Mouse (Mus musculus): ENCODE results near the gene M6pr.

DNA sequence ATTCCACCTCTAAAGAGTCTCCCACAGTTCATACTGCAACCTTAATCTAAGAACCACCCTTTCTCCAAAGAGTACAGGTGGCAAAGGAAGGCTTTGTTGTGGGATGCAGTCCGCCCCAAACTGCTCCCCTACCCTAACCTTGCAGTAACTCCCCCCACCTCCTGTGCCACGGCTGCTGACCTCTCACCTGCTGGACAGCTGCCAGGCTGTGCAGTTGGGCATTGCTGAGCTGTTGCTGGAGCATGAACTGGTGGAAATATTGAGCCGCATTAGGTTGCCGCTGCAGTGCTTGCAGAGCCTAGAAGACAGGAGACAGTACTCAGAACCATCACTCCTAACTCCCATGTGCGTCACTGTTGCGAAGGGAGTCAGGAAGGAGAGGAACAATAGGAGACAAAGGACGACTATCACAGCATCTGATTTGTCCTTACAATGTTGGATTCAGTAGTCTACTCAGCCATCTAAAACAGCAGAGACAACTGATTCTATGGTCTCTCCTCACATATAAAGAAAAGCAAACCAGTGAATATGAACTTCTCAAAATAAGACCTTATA lies 26.3 kb downstream of the M6pr start:
- TF ChIP-seq CTCF (IDR thresholded peaks at IDR 0.05; ENCODE audit: control insufficient read depth, insufficient read depth, insufficient replicate concordance, low read depth, low read length) (no peak), POLR2A (IDR thresholded peaks at IDR 0.05; ENCODE audit: control insufficient read depth, low read depth, low read length) (no peak)
